Mouse (Mus musculus) CD8-positive naive resting alpha-beta T cell, adult 2 months (primary cell): Measurements from ENCODE around the gene Me1.

Source experiments
- DNase-seq, 2 experiments: peaks; one replicate each; pipeline ENCODE4 v3.0.0; 2022; ENCODE audit warnings: low read depth in 2 of 2, low spot score in 2 of 2

The Me1 gene

GRCm38 (mm10) chr9:86695818-86696261 is at the start of gene Me1:
Gene Me1, minus strand, starts transcription at chr9:86695953.
- DNase-seq: no peak

- no peak for DNase-seq
Observed at GRCm38 (mm10) chr9:86744041-86744440, 48.3 kb upstream of the Me1 start.

GRCm38 (mm10) chr9:86742959-86743911 is 47.5 kb upstream of the Me1 start, which contains the start of gene Prss35:
Gene Prss35, plus strand, starts transcription at chr9:86743649.
- no peak for DNase-seq

- no peak for DNase-seq
Observed at GRCm38 (mm10) chr9:86739971-86740370, 44.2 kb upstream of the Me1 start.

- no peak for DNase-seq
Observed at GRCm38 (mm10) chr9:86738801-86739200, 43.0 kb upstream of the Me1 start.

GRCm38 (mm10) chr9:86738067-86738466 is 42.3 kb upstream of the Me1 start:
- DNase-seq: no peak

- DNase-seq: no peak
Observed at GRCm38 (mm10) chr9:86736991-86737390, 41.2 kb upstream of the Me1 start.

- DNase-seq: no peak
Observed at GRCm38 (mm10) chr9:86734795-86735194, 39.0 kb upstream of the Me1 start.

GRCm38 (mm10) chr9:86734357-86734756 is 38.6 kb upstream of the Me1 start:
- no peak for DNase-seq

GRCm38 (mm10) chr9:86729811-86730210 is 34.1 kb upstream of the Me1 start:
- DNase-seq: no peak

GRCm38 (mm10) chr9:86729084-86729483 is 33.3 kb upstream of the Me1 start:
- DNase-seq: no peak

GRCm38 (mm10) chr9:86728214-86728814 is 32.6 kb upstream of the Me1 start:
- DNase-seq: no peak

GRCm38 (mm10) chr9:86726381-86726720 is 30.6 kb upstream of the Me1 start:
- no peak for DNase-seq

- no peak for DNase-seq
Observed at GRCm38 (mm10) chr9:86725604-86726380, 30.0 kb upstream of the Me1 start.

GRCm38 (mm10) chr9:86725066-86725465 is 29.3 kb upstream of the Me1 start:
- DNase-seq: no peak

GRCm38 (mm10) chr9:86720794-86721193 is 25.0 kb upstream of the Me1 start:
- DNase-seq: no peak

- no peak for DNase-seq
Observed at GRCm38 (mm10) chr9:86720227-86720626, 24.5 kb upstream of the Me1 start.

GRCm38 (mm10) chr9:86717119-86717518 is 21.4 kb upstream of the Me1 start:
- no peak for DNase-seq

- DNase-seq: no peak
Observed at GRCm38 (mm10) chr9:86716540-86716939, 20.8 kb upstream of the Me1 start.

GRCm38 (mm10) chr9:86714089-86714488 is 18.3 kb upstream of the Me1 start:
- DNase-seq: no peak

- DNase-seq: no peak
Observed at GRCm38 (mm10) chr9:86712648-86713047, 16.9 kb upstream of the Me1 start.
